Mouse (Mus musculus) hindbrain, embryonic 11.5 days (tissue): Measurements from ENCODE around the gene 1700123O20Rik. TPM values are rescaled to one million over a fixed set of nuclear protein-coding genes. Genes with fewer than 3 reads are reported as not detected.

Experiments
- ATAC-seq: fragments of 200-750 bp; cut with Nextera tagmentation; 2 replicates; pipeline ENCODE4 v1.8.0; 2017; ENCODE audit warnings: mild to moderate bottlenecking, moderate TSS enrichment, moderate library complexity; ENCODE audit not compliant: low FRiP score
- DNase-seq: peaks from one replicate; pipeline ENCODE4 v3.0.0-alpha.2; 2015; ENCODE audit warnings: low spot score
- H3K27ac ChIP-seq: fragments of 300-500 bp; sonication (generic); 2 replicates; pipeline ENCODE4 v1.5.1; 2014; ENCODE audit warnings: mild to moderate bottlenecking, low read depth, low read length
- H3K27me3 ChIP-seq: fragments of 300-500 bp; sonication (generic); 2 replicates; pipeline ENCODE4 v1.6.1; 2014; ENCODE audit warnings: mild to moderate bottlenecking, low read length, moderate library complexity, mixed read lengths; ENCODE audit not compliant: control insufficient read depth, insufficient read depth
- H3K36me3 ChIP-seq: fragments of 300-500 bp; sonication (generic); 2 replicates; pipeline ENCODE4 v1.6.1; 2014; ENCODE audit warnings: mild to moderate bottlenecking, low read length, moderate library complexity, mixed read lengths; ENCODE audit not compliant: control insufficient read depth, insufficient read depth
- H3K4me1 ChIP-seq: fragments of 300-500 bp; sonication (generic); replicated peaks from 2 replicates; pipeline ENCODE4 v1.6.1; 2014; ENCODE audit warnings: low read length, mixed read lengths; ENCODE audit not compliant: control insufficient read depth, insufficient read depth
- H3K4me2 ChIP-seq: fragments of 300-500 bp; sonication (generic); replicated peaks from 2 replicates; pipeline ENCODE4 v1.6.1; 2014; ENCODE audit warnings: mild to moderate bottlenecking, low read depth, low read length
- H3K4me3 ChIP-seq: fragments of 300-500 bp; sonication (generic); 2 replicates; pipeline ENCODE4 v1.5.1; 2014; ENCODE audit warnings: low read depth, low read length
- H3K9ac ChIP-seq: fragments of 300-500 bp; sonication (generic); 2 replicates; pipeline ENCODE4 v1.6.1; 2014; ENCODE audit warnings: low read depth, low read length
- H3K9me3 ChIP-seq: fragments of 300-500 bp; sonication (generic); 2 replicates; pipeline ENCODE4 v1.6.1; 2016; ENCODE audit warnings: low read length; ENCODE audit not compliant: control insufficient read depth
- WGBS: fragments of 180-500 bp; shearing (Covaris S2); extraction: QIAGEN DNeasy Blood & Tissue Kit; methylation state at CpG from one replicate; pipeline ENCODE4 v1.1.7; 2014; 5-methylcytosine and 5-hydroxymethylcytosine counted together
- polyA plus RNA-seq: library from polyadenylated mRNA; unstranded; fragments of >200 nt; fragmentation: Nextera tagmentation; extraction: Ambion mirVana; gene quantifications from 2 replicates; pipeline ENCODE4 v1.2.1, GENCODE M21; 2014

1700123O20Rik gene
- polyA plus RNA-seq, 1 experiment from 2014 or later: 108 TPM

- WGBS: 90% methylated on average over 7 of the region's 7 CpGs
- Histone ChIP-seq H3K36me3 (no peaks in the 10 kb centered on the region), H3K9ac (no peak overlapping the region), H3K4me2 (no peak overlapping the region), H3K27ac (no peak overlapping the region), H3K9me3 (no peaks in the 10 kb centered on the region), H3K4me1 (no peaks in the 10 kb centered on the region), H3K4me3 (no peak overlapping the region), H3K27me3 (no peaks in the 10 kb centered on the region)
- DNase-seq (no peak), ATAC-seq (no peak)
These were observed 34.8 kb downstream of the 1700123O20Rik start for GRCm38 (mm10) chr14:54720654-54721350.

- Histone ChIP-seq H3K4me3 (no peak overlapping the region), H3K4me2 (no peak overlapping the region), H3K27ac (no peak overlapping the region), H3K4me1 (no peaks in the 10 kb centered on the region), H3K9ac (no peak overlapping the region), H3K27me3 (no peaks in the 10 kb centered on the region), H3K9me3 (no peaks in the 10 kb centered on the region), H3K36me3 (no peaks in the 10 kb centered on the region)
- WGBS: 82% methylated on average over 10 of the region's 10 CpGs
- DNase-seq (no peak), ATAC-seq (no peak)
These were observed 35.7 kb downstream of the 1700123O20Rik start for GRCm38 (mm10) chr14:54721711-54722110.

GRCm38 (mm10) chr14:54724049-54724448 lies 38.0 kb downstream of the 1700123O20Rik start:
- Histone ChIP-seq H3K27me3 (no peaks in the 10 kb centered on the region), H3K27ac (no peak overlapping the region), H3K4me3 (no peak overlapping the region), H3K9me3 (no peaks in the 10 kb centered on the region), H3K4me2 (no peak overlapping the region), H3K4me1 (no peaks in the 10 kb centered on the region), H3K36me3 (no peaks in the 10 kb centered on the region), H3K9ac (no peak overlapping the region)
- 89% methylated on average over 6 of the region's 6 CpGs for WGBS
- ATAC-seq: no peak
- no peak for DNase-seq

- H3K9ac ChIP-seq: no peak overlapping the region
- no peak overlapping the region for H3K4me3 ChIP-seq
- H3K4me1 ChIP-seq: no peaks in the 10 kb centered on the region
- WGBS: 74% methylated on average over 5 of the region's 5 CpGs
- H3K27ac ChIP-seq: no peak overlapping the region
- no peaks in the 10 kb centered on the region for H3K27me3 ChIP-seq
- no peak overlapping the region for H3K4me2 ChIP-seq
- no peaks in the 10 kb centered on the region for H3K9me3 ChIP-seq
- no peaks in the 10 kb centered on the region for H3K36me3 ChIP-seq
- DNase-seq: no peak
- ATAC-seq: no peak
These were observed 41.5 kb downstream of the 1700123O20Rik start for GRCm38 (mm10) chr14:54727565-54727964.

- no peak overlapping the region for H3K4me3 ChIP-seq
- no peak overlapping the region for H3K27ac ChIP-seq
- WGBS: 61% methylated on average over 13 of the region's 13 CpGs
- H3K27me3 ChIP-seq: no peaks in the 10 kb centered on the region
- no peak overlapping the region for H3K4me2 ChIP-seq
- no peak overlapping the region for H3K9ac ChIP-seq
- H3K9me3 ChIP-seq: no peaks in the 10 kb centered on the region
- ATAC-seq (no peak), DNase-seq (no peak)
- H3K4me1 ChIP-seq: no peaks in the 10 kb centered on the region
- H3K36me3 ChIP-seq: no peaks in the 10 kb centered on the region
These were observed 43.0 kb downstream of the 1700123O20Rik start for GRCm38 (mm10) chr14:54728823-54729653.

GRCm38 (mm10) chr14:54730305-54730704 lies 44.3 kb downstream of the 1700123O20Rik start:
- Histone ChIP-seq H3K4me3 (no peak overlapping the region), H3K4me1 (no peaks in the 10 kb centered on the region), H3K9ac (no peak overlapping the region), H3K4me2 (no peak overlapping the region), H3K9me3 (no peaks in the 10 kb centered on the region), H3K27me3 (no peaks in the 10 kb centered on the region), H3K27ac (no peak overlapping the region), H3K36me3 (no peaks in the 10 kb centered on the region)
- no peak for ATAC-seq
- 94% methylated on average over 6 of the region's 6 CpGs for WGBS
- DNase-seq: no peak

- H3K9me3 ChIP-seq: no peaks in the 10 kb centered on the region
- H3K9ac ChIP-seq: no peak overlapping the region
- WGBS: 91% methylated on average over 8 of the region's 8 CpGs
- H3K27ac ChIP-seq: no peak overlapping the region
- DNase-seq (no peak), ATAC-seq (no peak)
- H3K4me3 ChIP-seq: no peak overlapping the region
- no peaks in the 10 kb centered on the region for H3K36me3 ChIP-seq
- no peaks in the 10 kb centered on the region for H3K27me3 ChIP-seq
- no peaks in the 10 kb centered on the region for H3K4me1 ChIP-seq
- no peak overlapping the region for H3K4me2 ChIP-seq
These were observed 46.2 kb downstream of the 1700123O20Rik start for GRCm38 (mm10) chr14:54732206-54732605.

GRCm38 (mm10) chr14:54734004-54734403 lies 48.0 kb downstream of the 1700123O20Rik start:
- no peaks in the 10 kb centered on the region for H3K27me3 ChIP-seq
- no peak overlapping the region for H3K4me3 ChIP-seq
- no peak for DNase-seq
- WGBS: 82% methylated on average over 4 of the region's 4 CpGs
- no peak overlapping the region for H3K4me2 ChIP-seq
- no peak overlapping the region for H3K27ac ChIP-seq
- no peaks in the 10 kb centered on the region for H3K36me3 ChIP-seq
- H3K9ac ChIP-seq: no peak overlapping the region
- no peak for ATAC-seq
- no peaks in the 10 kb centered on the region for H3K9me3 ChIP-seq
- no peaks in the 10 kb centered on the region for H3K4me1 ChIP-seq

- H3K4me3 ChIP-seq: no peak overlapping the region
- ATAC-seq: no peak
- H3K27me3 ChIP-seq: no peaks in the 10 kb centered on the region
- H3K9me3 ChIP-seq: no peaks in the 10 kb centered on the region
- WGBS: 72% methylated on average over 4 of the region's 4 CpGs
- no peaks in the 10 kb centered on the region for H3K36me3 ChIP-seq
- no peak overlapping the region for H3K9ac ChIP-seq
- H3K27ac ChIP-seq: no peak overlapping the region
- H3K4me1 ChIP-seq: no peaks in the 10 kb centered on the region
- no peak for DNase-seq
- H3K4me2 ChIP-seq: no peak overlapping the region
These were observed 49.2 kb downstream of the 1700123O20Rik start for GRCm38 (mm10) chr14:54735221-54735620.
